Mouse (Mus musculus): ENCODE measurements around the gene Tgm7. TPM values are rescaled to one million over a fixed set of nuclear protein-coding genes. Genes with fewer than 3 reads are reported as not detected.

Gene Tgm7
- total RNA-seq (2014; rRNA removed) (not detected in 2 replicates), polyA plus RNA-seq (2015; fragmentation: Nextera tagmentation; extraction: Ambion mirVana) (not detected in 2 replicates)

GRCm38 (mm10) chr2:121109695-121110094, at the start of gene Tgm7:
Gene Tgm7, minus strand, starts transcription at chr2:121109795.
- no peak for TF ChIP-seq CTCF (IDR thresholded peaks at IDR 0.05; ENCODE audit: low read depth)
- Histone ChIP-seq H3K4me1 (ENCODE audit: insufficient read depth, low read length) (no peaks in the 10 kb centered on the region), H3K9ac (replicated peaks; ENCODE audit: low read length) (no peak within 1 kb of the TSS), H3K4me3 (ENCODE audit: low read length) (no peak within 1 kb of the TSS), H3K27ac (no peak within 1 kb of the TSS), H3K27me3 (ENCODE audit: insufficient read depth, low read length) (no peaks in the 10 kb centered on the region), H3K9me3 (ENCODE audit: low read length) (no peaks in the 10 kb centered on the region), H3K4me2 (ENCODE audit: low read depth, low read length) (no peak within 1 kb of the TSS), H3K36me3 (ENCODE audit: insufficient read depth, low read length) (no peaks in the 10 kb centered on the region)
- no peak for DNase-seq (ENCODE audit: low spot score)
- WGBS, result 95% methylated on average over 4 of the region's 4 CpGs
- ATAC-seq, result no peak

- WGBS, result 91% methylated on average over 3 of the region's 3 CpGs
- H3K36me3 ChIP-seq (ENCODE audit: insufficient read depth, low read length), result peaks cover 34% of the 10 kb centered on the region
- ATAC-seq, result no peak
Measured at GRCm38 (mm10) chr2:121153100-121153499, 43.5 kb upstream of the Tgm7 start.

GRCm38 (mm10) chr2:121149679-121150078, 40.1 kb upstream of the Tgm7 start:
- Histone ChIP-seq H3K4me1 (ENCODE audit: insufficient read depth, low read length) (no peaks in the 10 kb centered on the region), H3K27ac (no peak overlapping the region), H3K9me3 (ENCODE audit: low read length) (no peaks in the 10 kb centered on the region), H3K27me3 (ENCODE audit: insufficient read depth, low read length) (no peaks in the 10 kb centered on the region), H3K4me2 (ENCODE audit: low read depth, low read length) (no peak overlapping the region), H3K9ac (replicated peaks; ENCODE audit: low read length) (no peak overlapping the region), H3K4me3 (ENCODE audit: low read length) (no peak overlapping the region), H3K36me3 (ENCODE audit: insufficient read depth, low read length) (peaks cover 35% of the 10 kb centered on the region)
- ATAC-seq (no peak), DNase-seq (ENCODE audit: low spot score) (no peak)
- TF ChIP-seq CTCF (IDR thresholded peaks at IDR 0.05; ENCODE audit: low read depth), result no peak
- WGBS, result 90% methylated on average over 5 of the region's 5 CpGs

More at GRCm38 (mm10) chr2:121153100-121153499, 43.5 kb upstream of the Tgm7 start:
- Histone ChIP-seq H3K4me2 (ENCODE audit: low read depth, low read length) (no peak overlapping the region), H3K27me3 (ENCODE audit: insufficient read depth, low read length) (no peaks in the 10 kb centered on the region), H3K27ac (no peak overlapping the region), H3K9ac (replicated peaks; ENCODE audit: low read length) (no peak overlapping the region), H3K4me3 (ENCODE audit: low read length) (no peak overlapping the region), H3K4me1 (ENCODE audit: insufficient read depth, low read length) (no peaks in the 10 kb centered on the region), H3K9me3 (ENCODE audit: low read length) (no peaks in the 10 kb centered on the region)
- no peak for DNase-seq (ENCODE audit: low spot score)
- TF ChIP-seq CTCF (IDR thresholded peaks at IDR 0.05; ENCODE audit: low read depth), result 0 out of 2 replicates have a peak, but pooled peaks have one; percentile 6

- no peak overlapping the region for H3K4me2 ChIP-seq (ENCODE audit: low read depth, low read length)
- H3K36me3 ChIP-seq (ENCODE audit: insufficient read depth, low read length), result peaks cover 7% of the 10 kb centered on the region; the same call in 1 of the 2 replicates
- H3K9me3 ChIP-seq (ENCODE audit: low read length), result no peaks in the 10 kb centered on the region
- no peak overlapping the region for H3K9ac ChIP-seq (replicated peaks; ENCODE audit: low read length)
- no peak overlapping the region for H3K4me3 ChIP-seq (ENCODE audit: low read length)
- no peaks in the 10 kb centered on the region for H3K27me3 ChIP-seq (ENCODE audit: insufficient read depth, low read length)
- TF ChIP-seq CTCF (IDR thresholded peaks at IDR 0.05; ENCODE audit: low read depth), result no peak
- 23% methylated on average over 2 of the region's 2 CpGs for WGBS
- H3K27ac ChIP-seq, result no peak overlapping the region
- H3K4me1 ChIP-seq (ENCODE audit: insufficient read depth, low read length), result peaks cover 16% of the 10 kb centered on the region
- ATAC-seq (no peak), DNase-seq (ENCODE audit: low spot score) (no peak)
Measured at GRCm38 (mm10) chr2:121142415-121142814, 32.8 kb upstream of the Tgm7 start.

GRCm38 (mm10) chr2:121141216-121142035, 31.8 kb upstream of the Tgm7 start:
- H3K27ac ChIP-seq, result peak overlapping the region; percentile 99
- H3K27me3 ChIP-seq (ENCODE audit: insufficient read depth, low read length), result no peaks in the 10 kb centered on the region
- peaks cover 16% of the 10 kb centered on the region for H3K4me1 ChIP-seq (ENCODE audit: insufficient read depth, low read length)
- no peaks in the 10 kb centered on the region for H3K9me3 ChIP-seq (ENCODE audit: low read length)
- DNase-seq (ENCODE audit: low spot score) (peak; percentile 2), ATAC-seq (no peak)
- peaks cover 1% of the 10 kb centered on the region; the same call in 1 of the 2 replicates for H3K36me3 ChIP-seq (ENCODE audit: insufficient read depth, low read length)
- H3K9ac ChIP-seq (replicated peaks; ENCODE audit: low read length), result peak overlapping the region; percentile 92
- no peak for TF ChIP-seq CTCF (IDR thresholded peaks at IDR 0.05; ENCODE audit: low read depth)
- 67% methylated on average over 16 of the region's 16 CpGs for WGBS
- peak overlapping the region; percentile 77 for H3K4me3 ChIP-seq (ENCODE audit: low read length)
- H3K4me2 ChIP-seq (ENCODE audit: low read depth, low read length), result peak overlapping the region; percentile 73

GRCm38 (mm10) chr2:121140018-121140882, 30.7 kb upstream of the Tgm7 start, which contains the start of the genes Adal and Lcmt2:
Gene Adal, plus strand, starts transcription at chr2:121140428.
Gene Lcmt2, minus strand, starts transcription at chr2:121140653.
- WGBS, result 2% methylated on average over 87 of the region's 87 CpGs
- Histone ChIP-seq H3K27me3 (ENCODE audit: insufficient read depth, low read length) (no peaks in the 10 kb centered on the region), H3K9ac (replicated peaks; ENCODE audit: low read length) (peak within 1 kb of the TSS; percentile 92), H3K4me1 (ENCODE audit: insufficient read depth, low read length) (peaks cover 16% of the 10 kb centered on the region), H3K4me2 (ENCODE audit: low read depth, low read length) (peak within 1 kb of the TSS; percentile 73), H3K9me3 (ENCODE audit: low read length) (no peaks in the 10 kb centered on the region), H3K36me3 (ENCODE audit: insufficient read depth, low read length) (no peaks in the 10 kb centered on the region), H3K27ac (peak within 1 kb of the TSS; percentile 99), H3K4me3 (ENCODE audit: low read length) (peak within 1 kb of the TSS; percentile 77)
- TF ChIP-seq CTCF (IDR thresholded peaks at IDR 0.05; ENCODE audit: low read depth), result no peak
- ATAC-seq (peak; percentile 96), DNase-seq (ENCODE audit: low spot score) (peak; percentile 96)
